Mouse (Mus musculus) heart, postnatal 0 days (tissue): Measurements from ENCODE around the gene Scn8a.

Source experiments
- CTCF ChIP-seq: IDR thresholded peaks from 2 replicates; pipeline ENCODE4 v1.5.1; 2016; ENCODE audit warnings: antibody characterized with exemption, control low read depth, low read depth
- EP300 ChIP-seq: IDR thresholded peaks from 2 replicates; pipeline ENCODE4 v1.6.1; 2016; ENCODE audit warnings: antibody characterized with exemption, low read depth

- TF ChIP-seq CTCF, result no peak
- no peak for TF ChIP-seq EP300
These were observed 183.2 kb downstream of the Scn8a start for GRCm38 (mm10) chr15:101052560-101053501.
